In the genomic region with DNA sequence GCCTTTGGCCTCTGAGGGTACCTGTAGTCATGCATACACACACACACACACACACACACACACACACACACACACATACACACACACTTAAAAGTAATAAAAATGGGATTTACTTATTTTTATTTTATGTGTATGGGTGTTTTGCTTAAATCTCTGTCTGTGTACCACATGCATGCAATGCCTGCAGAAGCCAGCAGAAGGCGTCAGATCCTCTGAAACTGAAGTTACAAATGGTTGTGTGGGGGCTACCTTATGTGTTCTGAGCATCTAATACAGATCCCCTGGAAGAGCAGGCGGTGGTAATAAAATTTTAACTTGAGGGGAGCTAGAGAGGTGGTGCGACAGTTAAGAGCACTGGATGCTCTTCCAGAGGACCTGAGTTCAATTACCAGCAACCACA, we compare ENCODE assay signal across 30 mouse cellular contexts. TPM values are rescaled to one million over a fixed set of nuclear protein-coding genes. Genes with fewer than 3 reads are reported as not detected.
DNase-seq lines count a peak whose midpoint lies in the region; ATAC-seq and TF ChIP-seq lines count a peak whose summit lies in the region.
"Had no signal": no experiment of that assay in that cellular context is flagged by ENCODE, and none has a peak within 500 bp of the region (broad histone marks: within the 10 kb centered on the region; RNA-seq: fewer than 3 reads in every experiment).

No protein-coding gene starts in this region.

- H3K27me3 ChIP-seq in hindbrain, embryonic 10.5 days (ENCODE audit: insufficient read depth, poor library complexity, severe bottlenecking): peaks cover 11% of the 10 kb centered on the region; the same call in 1 of the 2 replicates
- no peaks in the 10 kb centered on the region for H3K27me3 ChIP-seq in hindbrain, embryonic 14.5 days (ENCODE audit: control insufficient read depth, insufficient read depth, low read length)
- no peaks in the 10 kb centered on the region for H3K27me3 ChIP-seq in limb, embryonic 11.5 days (ENCODE audit: control insufficient read depth, insufficient read depth, low read length)
- no peaks in the 10 kb centered on the region for H3K27me3 ChIP-seq in limb, embryonic 10.5 days (ENCODE audit: low read depth, poor library complexity, severe bottlenecking)
- no peaks in the 10 kb centered on the region for H3K27me3 ChIP-seq in stomach, postnatal 0 days (ENCODE audit: control insufficient read depth, insufficient read depth, low read length)
- H3K27me3 ChIP-seq: embryonic facial prominence, embryonic 15.5 days; hindbrain, embryonic 12.5 days; midbrain, embryonic 13.5 days; neural tube, embryonic 13.5 days had no signal

- DNase-seq in hindbrain, embryonic 10.5 days (ENCODE audit: low spot score): peak; percentile 2
- no peak for DNase-seq in hindbrain, embryonic 14.5 days (ENCODE audit: low spot score)
- DNase-seq in limb, embryonic 11.5 days (ENCODE audit: low spot score): peak; percentile 20
- no peak for DNase-seq in limb, embryonic 10.5 days (ENCODE audit: low spot score)
- peak; percentile 1 for DNase-seq in urinary bladder, postnatal 25 days (ENCODE audit: low spot score)
- DNase-seq in urinary bladder, postnatal 36 days (ENCODE audit: low spot score in 2 of 2): no peak
- DNase-seq in stomach, postnatal 0 days (ENCODE audit: low spot score): peak; percentile 17
- DNase-seq in left cerebral cortex, postnatal 10 days (ENCODE audit: extremely low spot score in 1 of 2, low spot score in 2 of 2): no peak
- DNase-seq: cerebellum, adult 18-20 months; embryo, embryonic 11 days; kidney, adult 8-10 months; kidney, postnatal 36 days; liver; right cerebral cortex, adult 18-20 months; thymus, postnatal 36 days had no signal

- intact Hi-C loops in left cerebral cortex, postnatal 10 days (cut with DNase I): no loop called here

- 80% methylated on average over 3 of the region's 3 CpGs for WGBS in hindbrain, embryonic 10.5 days
- WGBS in hindbrain, embryonic 14.5 days: 80% methylated on average over 3 of the region's 3 CpGs
- 74% methylated on average over 3 of the region's 3 CpGs for WGBS in limb, embryonic 11.5 days
- WGBS in limb, embryonic 10.5 days: 81% methylated on average over 3 of the region's 3 CpGs
- WGBS in stomach, postnatal 0 days: 84% methylated on average over 3 of the region's 3 CpGs

- H3K4me2 ChIP-seq in hindbrain, embryonic 14.5 days (replicated peaks): no peak overlapping the region
- H3K4me2 ChIP-seq in limb, embryonic 11.5 days (ENCODE audit: low read depth, severe bottlenecking): no peak overlapping the region
- no peak overlapping the region for H3K4me2 ChIP-seq in stomach, postnatal 0 days (replicated peaks; ENCODE audit: low read depth)
- H3K4me2 ChIP-seq: embryonic facial prominence, embryonic 15.5 days; heart, embryonic 11.5 days; hindbrain, embryonic 12.5 days; midbrain, embryonic 13.5 days; neural tube, embryonic 13.5 days had no signal

- H3K36me3 ChIP-seq in hindbrain, embryonic 10.5 days: peaks cover 35% of the 10 kb centered on the region
- 0 out of 2 replicates have a peak, but pooled peaks cover 7% of the 10 kb centered on the region for H3K36me3 ChIP-seq in hindbrain, embryonic 14.5 days (replicated peaks; ENCODE audit: control insufficient read depth, insufficient read depth)
- peaks cover 2% of the 10 kb centered on the region; the same call in 1 of the 2 replicates for H3K36me3 ChIP-seq in limb, embryonic 11.5 days (ENCODE audit: control insufficient read depth, insufficient read depth, low read length)
- H3K36me3 ChIP-seq in limb, embryonic 10.5 days: peaks cover 42% of the 10 kb centered on the region
- H3K36me3 ChIP-seq in stomach, postnatal 0 days (ENCODE audit: control insufficient read depth, insufficient read depth, low read length): no peaks in the 10 kb centered on the region
- H3K36me3 ChIP-seq: hindbrain, embryonic 12.5 days had no signal

- H3K4me3 ChIP-seq in hindbrain, embryonic 10.5 days: no peak overlapping the region
- no peak overlapping the region for H3K4me3 ChIP-seq in hindbrain, embryonic 14.5 days (replicated peaks; ENCODE audit: low read length)
- H3K4me3 ChIP-seq in limb, embryonic 11.5 days (ENCODE audit: low read depth, low read length): no peak overlapping the region
- H3K4me3 ChIP-seq in limb, embryonic 10.5 days: no peak overlapping the region
- no peak overlapping the region for H3K4me3 ChIP-seq in stomach, postnatal 0 days (ENCODE audit: low read depth, low read length)
- H3K4me3 ChIP-seq: embryonic facial prominence, embryonic 15.5 days; hindbrain, embryonic 12.5 days; midbrain, embryonic 13.5 days; neural tube, embryonic 13.5 days had no signal

- TF ChIP-seq EP300 in stomach, postnatal 0 days (optimal IDR thresholded peaks at IDR 0.05): no peak

- no peak for ATAC-seq in hindbrain, embryonic 14.5 days (ENCODE audit: low FRiP score)
- ATAC-seq in limb, embryonic 11.5 days (ENCODE audit: insufficient number of reproducible peaks, low FRiP score, low TSS enrichment, low read depth): no peak
- no peak for ATAC-seq in stomach, postnatal 0 days (ENCODE audit: low FRiP score, low TSS enrichment)
- ATAC-seq: midbrain, embryonic 13.5 days had no signal

- H3K4me1 ChIP-seq in hindbrain, embryonic 10.5 days (replicated peaks): peaks cover 8% of the 10 kb centered on the region
- no peaks in the 10 kb centered on the region; the same call in 1 of the 2 replicates for H3K4me1 ChIP-seq in hindbrain, embryonic 14.5 days (replicated peaks; ENCODE audit: control insufficient read depth, insufficient read depth, low read length)
- no peaks in the 10 kb centered on the region for H3K4me1 ChIP-seq in limb, embryonic 11.5 days (ENCODE audit: control insufficient read depth, insufficient read depth, low read length)
- peaks cover 16% of the 10 kb centered on the region for H3K4me1 ChIP-seq in limb, embryonic 10.5 days
- no peaks in the 10 kb centered on the region for H3K4me1 ChIP-seq in stomach, postnatal 0 days (replicated peaks; ENCODE audit: control insufficient read depth, insufficient read depth)

- H3K9ac ChIP-seq in hindbrain, embryonic 14.5 days: no peak overlapping the region
- H3K9ac ChIP-seq in limb, embryonic 11.5 days (ENCODE audit: low read length): no peak overlapping the region
- H3K9ac ChIP-seq in stomach, postnatal 0 days (ENCODE audit: low read length): no peak overlapping the region
- H3K9ac ChIP-seq: embryonic facial prominence, embryonic 15.5 days; hindbrain, embryonic 12.5 days; midbrain, embryonic 13.5 days; neural tube, embryonic 13.5 days had no signal

- H3K9me3 ChIP-seq in hindbrain, embryonic 10.5 days: no peaks in the 10 kb centered on the region
- H3K9me3 ChIP-seq in hindbrain, embryonic 14.5 days (ENCODE audit: control insufficient read depth, low read length): no peaks in the 10 kb centered on the region
- H3K9me3 ChIP-seq in limb, embryonic 11.5 days (ENCODE audit: control insufficient read depth, low read length): no peaks in the 10 kb centered on the region
- no peaks in the 10 kb centered on the region for H3K9me3 ChIP-seq in limb, embryonic 10.5 days (replicated peaks)
- H3K9me3 ChIP-seq in stomach, postnatal 0 days (ENCODE audit: control insufficient read depth, low read length): no peaks in the 10 kb centered on the region
- H3K9me3 ChIP-seq: embryonic facial prominence, embryonic 15.5 days; hindbrain, embryonic 12.5 days; midbrain, embryonic 13.5 days; neural tube, embryonic 13.5 days had no signal

- H3K27ac ChIP-seq in hindbrain, embryonic 10.5 days: no peak overlapping the region
- H3K27ac ChIP-seq in hindbrain, embryonic 14.5 days: no peak overlapping the region
- no peak overlapping the region for H3K27ac ChIP-seq in limb, embryonic 11.5 days (replicated peaks; ENCODE audit: low read depth, low read length)
- no peak overlapping the region for H3K27ac ChIP-seq in limb, embryonic 10.5 days
- H3K27ac ChIP-seq in stomach, postnatal 0 days (replicated peaks): no peak overlapping the region
- H3K27ac ChIP-seq: embryonic facial prominence, embryonic 15.5 days; hindbrain, embryonic 12.5 days; midbrain, embryonic 13.5 days; neural tube, embryonic 13.5 days had no signal

- TF ChIP-seq CTCF in stomach, postnatal 0 days (IDR thresholded peaks at IDR 0.05; ENCODE audit: low read depth): peak; percentile 48

RNA-seq across cellular contexts. Expression of gene Plpp2, which starts 5.5 kb away (rescaled TPM):
- polyA plus RNA-seq in hindbrain, embryonic 10.5 days (2016; fragmentation: Nextera tagmentation; extraction: Ambion mirVana): 19.3 and 25.7 TPM in 2 replicates
- polyA plus RNA-seq in hindbrain, embryonic 14.5 days (2014; fragmentation: Nextera tagmentation; extraction: Ambion mirVana): 15.5 and 21.4 TPM in 2 replicates
- 20.3 and 21.8 TPM in 2 replicates for polyA plus RNA-seq in limb, embryonic 11.5 days (2014; fragmentation: Nextera tagmentation; extraction: Ambion mirVana)
- 26.6 and 29.3 TPM in 2 replicates for polyA plus RNA-seq in limb, embryonic 10.5 days (2016; fragmentation: Nextera tagmentation; extraction: Ambion mirVana)
- polyA plus RNA-seq in stomach, postnatal 0 days (2015; fragmentation: Nextera tagmentation; extraction: Ambion mirVana): 81.8 and 92.1 TPM in 2 replicates
- total RNA-seq in left cerebral cortex, postnatal 10 days (2021): 1 to 10 TPM; 3.2 to 3.7 TPM

RNA-seq across cellular contexts. Expression of gene Mier2, which starts 26.9 kb away (rescaled TPM):
- 70.0 and 77.2 TPM in 2 replicates for polyA plus RNA-seq in hindbrain, embryonic 10.5 days (2016; fragmentation: Nextera tagmentation; extraction: Ambion mirVana)
- 53.1 and 53.5 TPM in 2 replicates for polyA plus RNA-seq in hindbrain, embryonic 14.5 days (2014; fragmentation: Nextera tagmentation; extraction: Ambion mirVana)
- 54.2 and 56.2 TPM in 2 replicates for polyA plus RNA-seq in limb, embryonic 11.5 days (2014; fragmentation: Nextera tagmentation; extraction: Ambion mirVana)
- 71.3 and 79.8 TPM in 2 replicates for polyA plus RNA-seq in limb, embryonic 10.5 days (2016; fragmentation: Nextera tagmentation; extraction: Ambion mirVana)
- 24.0 and 25.4 TPM in 2 replicates for polyA plus RNA-seq in stomach, postnatal 0 days (2015; fragmentation: Nextera tagmentation; extraction: Ambion mirVana)
- total RNA-seq in left cerebral cortex, postnatal 10 days (2021): 10 to 100 TPM; 47.5 to 50.2 TPM

RNA-seq across cellular contexts. Expression of gene Theg, which starts 59.0 kb away (rescaled TPM):
- not detected in 2 replicates for polyA plus RNA-seq in hindbrain, embryonic 10.5 days (2016; fragmentation: Nextera tagmentation; extraction: Ambion mirVana)
- not detected in 2 replicates for polyA plus RNA-seq in hindbrain, embryonic 14.5 days (2014; fragmentation: Nextera tagmentation; extraction: Ambion mirVana)
- not detected in 2 replicates for polyA plus RNA-seq in limb, embryonic 11.5 days (2014; fragmentation: Nextera tagmentation; extraction: Ambion mirVana)
- polyA plus RNA-seq in limb, embryonic 10.5 days (2016; fragmentation: Nextera tagmentation; extraction: Ambion mirVana): not detected in 2 replicates
- not detected in 2 replicates for polyA plus RNA-seq in stomach, postnatal 0 days (2015; fragmentation: Nextera tagmentation; extraction: Ambion mirVana)
- not detected for total RNA-seq in left cerebral cortex, postnatal 10 days (2021)
- total RNA-seq: adrenal gland, postnatal 4 days; ES-E14; gastrocnemius, postnatal 4 days; heart, postnatal 10 days; layer of hippocampus, postnatal 10 days; left cerebral cortex, postnatal 25 days; megakaryocyte progenitor cell, adult 5-6 weeks had no signal
- polyA plus RNA-seq: embryonic facial prominence, embryonic 15.5 days; heart, embryonic 11.5 days; hindbrain, embryonic 12.5 days; lung, embryonic 16.5 days; midbrain, embryonic 13.5 days; neural tube, embryonic 13.5 days; small intestine, adult 2 months had no signal

RNA-seq across cellular contexts. Expression of gene Vmn2r83, which starts 59.5 kb away (rescaled TPM):
- not detected in 2 replicates for polyA plus RNA-seq in hindbrain, embryonic 10.5 days (2016; fragmentation: Nextera tagmentation; extraction: Ambion mirVana)
- polyA plus RNA-seq in hindbrain, embryonic 14.5 days (2014; fragmentation: Nextera tagmentation; extraction: Ambion mirVana): not detected in 2 replicates
- polyA plus RNA-seq in limb, embryonic 11.5 days (2014; fragmentation: Nextera tagmentation; extraction: Ambion mirVana): not detected in 2 replicates
- polyA plus RNA-seq in limb, embryonic 10.5 days (2016; fragmentation: Nextera tagmentation; extraction: Ambion mirVana): not detected in 2 replicates
- not detected in 2 replicates for polyA plus RNA-seq in stomach, postnatal 0 days (2015; fragmentation: Nextera tagmentation; extraction: Ambion mirVana)
- not detected for total RNA-seq in left cerebral cortex, postnatal 10 days (2021)
- total RNA-seq: adrenal gland, postnatal 4 days; ES-E14; gastrocnemius, postnatal 4 days; heart, postnatal 10 days; layer of hippocampus, postnatal 10 days; left cerebral cortex, postnatal 25 days; megakaryocyte progenitor cell, adult 5-6 weeks had no signal
- polyA plus RNA-seq: embryonic facial prominence, embryonic 15.5 days; heart, embryonic 11.5 days; lung, embryonic 16.5 days; midbrain, embryonic 13.5 days; neural tube, embryonic 13.5 days; small intestine, adult 2 months; testis, adult 2 months had no signal

Comparison
In these comparisons a context has a peak if more than half of its experiments do, and no peak if none do; other contexts are left out.
1. DNase-seq: peak in hindbrain, embryonic 10.5 days (single experiment), limb, embryonic 11.5 days (single experiment), urinary bladder, postnatal 25 days (single experiment) and stomach, postnatal 0 days (single experiment); none in hindbrain, embryonic 14.5 days (single experiment), limb, embryonic 10.5 days (single experiment), urinary bladder, postnatal 36 days (0 of 2) and left cerebral cortex, postnatal 10 days (0 of 2).